Mouse (Mus musculus) embryo, embryonic 9.5 days (tissue): Measurements from ENCODE around the gene Gm28168.
"Not testable (repeated sequence)": the region's sequence is repeated elsewhere in the genome, so short reads cannot be mapped to it uniquely, and the experiment has no call there.

Experiments used
- DNase-seq: peaks from one replicate; pipeline ENCODE4 v3.0.0-alpha.2; 2017; ENCODE audit errors: extremely low spot score

The Gm28168 gene

DNA sequence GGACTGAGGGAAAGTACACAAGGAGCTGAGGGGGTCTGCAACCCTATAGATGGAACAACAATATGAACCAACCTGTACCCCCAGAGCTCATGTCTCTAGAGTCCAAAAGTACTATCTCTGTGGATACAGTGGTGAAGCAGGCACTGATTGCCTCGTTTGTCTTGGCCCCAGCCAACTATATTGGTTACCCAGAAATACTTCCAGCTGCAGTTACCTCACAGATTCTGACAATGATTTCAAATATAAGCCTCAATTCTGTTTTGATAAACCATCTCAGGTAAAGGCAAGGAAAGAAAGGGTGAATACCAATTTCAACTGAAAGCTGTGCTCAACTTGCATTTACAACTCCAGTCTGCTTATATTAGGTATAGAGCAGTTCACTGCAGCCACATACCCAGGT, at the start of gene Gm28168:
Gene Gm28168, plus strand, starts transcription at position 301 of the 400 bp plus-strand sequence.
- not testable (repeated sequence) for DNase-seq

DNA sequence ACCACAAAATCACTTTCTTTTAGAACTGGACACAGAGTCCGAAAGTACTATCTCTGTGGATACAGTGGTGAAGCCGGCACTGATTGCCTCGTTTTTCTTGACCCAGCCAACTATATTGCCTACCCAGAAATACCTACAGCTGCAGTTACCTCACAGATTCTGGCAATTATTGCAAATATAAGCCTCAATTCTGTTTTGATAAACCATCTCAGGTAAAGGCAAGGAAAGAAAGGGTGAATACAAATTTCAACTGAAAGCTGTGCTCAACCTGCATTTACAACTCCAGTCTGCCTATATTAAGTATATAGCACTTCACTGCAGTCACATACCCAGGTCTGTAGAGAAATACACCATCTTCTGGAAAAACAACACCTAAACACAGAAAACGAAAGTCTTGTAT, 37.8 kb downstream of the Gm28168 start, which contains the start of gene Gm7145:
Gene Gm7145, plus strand, starts transcription at position 301 of the 400 bp plus-strand sequence.
- no peak for DNase-seq
